Mouse (Mus musculus): ENCODE results near the gene Anks3. TPM values are rescaled to one million over a fixed set of nuclear protein-coding genes. Genes with fewer than 3 reads are reported as not detected.

Anks3 gene
- total and polyA plus RNA-seq, 2 experiments from 2014 or later, result 38.0 to 47.7 TPM

DNA sequence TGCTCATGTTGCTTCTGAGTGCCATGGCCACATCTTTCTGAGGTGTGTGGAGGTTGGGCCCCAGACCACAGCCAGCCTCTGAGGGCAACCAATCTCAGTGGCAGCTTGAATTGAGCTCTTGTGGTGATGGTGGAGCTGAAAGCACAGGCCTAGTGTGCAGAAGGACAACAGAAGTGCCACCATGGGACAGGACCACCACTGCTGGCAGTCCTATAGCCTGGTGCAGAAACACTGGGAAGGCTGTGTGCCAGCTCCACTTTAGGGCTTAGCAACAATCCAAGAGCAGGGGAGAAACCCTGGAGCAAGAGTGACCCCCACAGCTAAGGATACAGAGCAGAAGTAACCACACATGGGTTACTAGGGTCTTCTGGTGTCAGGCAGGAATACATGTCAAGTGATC lies 23.0 kb downstream of the Anks3 start:
- no peak overlapping the region for H3K9ac ChIP-seq (replicated peaks; ENCODE audit: low read length)
- no peak overlapping the region for H3K27ac ChIP-seq
- no peaks in the 10 kb centered on the region for H3K9me3 ChIP-seq (ENCODE audit: low read length)
- peaks cover 59% of the 10 kb centered on the region for H3K36me3 ChIP-seq (ENCODE audit: insufficient read depth, low read length)
- ATAC-seq, result no peak
- H3K4me3 ChIP-seq (ENCODE audit: low read length), result no peak overlapping the region
- peaks cover 6% of the 10 kb centered on the region; the same call in 1 of the 2 replicates for H3K4me1 ChIP-seq (ENCODE audit: insufficient read depth, low read length)
- TF ChIP-seq CTCF (IDR thresholded peaks at IDR 0.05; ENCODE audit: low read depth), result no peak
- H3K4me2 ChIP-seq (ENCODE audit: low read depth, low read length), result no peak overlapping the region
- no peak for DNase-seq (ENCODE audit: low spot score)
- H3K27me3 ChIP-seq (ENCODE audit: insufficient read depth, low read length), result no peaks in the 10 kb centered on the region

DNA sequence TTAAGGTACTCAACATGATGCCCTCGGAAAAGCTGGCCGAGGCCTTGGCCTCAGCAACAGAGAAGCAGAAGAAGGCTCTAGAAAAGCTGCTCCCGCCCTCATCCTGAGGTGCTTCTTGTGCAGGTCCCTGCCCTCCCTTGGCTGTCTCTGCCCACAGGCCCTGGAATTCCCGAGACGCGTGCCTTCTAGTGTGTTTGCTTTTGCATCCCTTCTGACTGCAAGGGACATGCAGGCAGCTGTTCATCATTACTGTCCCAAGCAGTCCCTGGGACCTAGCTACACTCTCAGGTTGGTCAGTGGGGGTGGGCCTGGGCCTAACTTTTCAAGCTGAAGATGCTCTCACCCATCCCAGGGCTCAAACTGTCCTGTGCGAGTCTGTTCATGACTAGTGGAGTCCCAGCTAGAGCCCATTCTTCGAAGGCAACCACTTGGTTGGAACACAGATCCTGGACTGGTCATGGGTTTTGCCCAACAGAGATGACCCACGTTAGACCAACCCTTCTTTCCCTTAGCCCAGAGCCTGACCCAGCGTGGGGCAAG lies 23.6 kb downstream of the Anks3 start:
- H3K4me2 ChIP-seq (ENCODE audit: low read depth, low read length), result peak overlapping the region; percentile 91
- H3K36me3 ChIP-seq (ENCODE audit: insufficient read depth, low read length), result peaks cover 59% of the 10 kb centered on the region
- no peaks in the 10 kb centered on the region for H3K9me3 ChIP-seq (ENCODE audit: low read length)
- 93% methylated on average over 10 of the region's 10 CpGs for WGBS
- peaks cover 6% of the 10 kb centered on the region; the same call in 1 of the 2 replicates for H3K4me1 ChIP-seq (ENCODE audit: insufficient read depth, low read length)
- DNase-seq (ENCODE audit: low spot score), result no peak
- peak overlapping the region; percentile 93; the same call in 1 of the 2 replicates for H3K9ac ChIP-seq (replicated peaks; ENCODE audit: low read length)
- no peak for ATAC-seq
- H3K4me3 ChIP-seq (ENCODE audit: low read length), result no peak overlapping the region; the same call in 1 of the 2 replicates
- peak overlapping the region; percentile 81; the same call in 1 of the 2 replicates for H3K27ac ChIP-seq
- TF ChIP-seq CTCF (IDR thresholded peaks at IDR 0.05; ENCODE audit: low read depth), result no peak
- no peaks in the 10 kb centered on the region for H3K27me3 ChIP-seq (ENCODE audit: insufficient read depth, low read length)

DNA sequence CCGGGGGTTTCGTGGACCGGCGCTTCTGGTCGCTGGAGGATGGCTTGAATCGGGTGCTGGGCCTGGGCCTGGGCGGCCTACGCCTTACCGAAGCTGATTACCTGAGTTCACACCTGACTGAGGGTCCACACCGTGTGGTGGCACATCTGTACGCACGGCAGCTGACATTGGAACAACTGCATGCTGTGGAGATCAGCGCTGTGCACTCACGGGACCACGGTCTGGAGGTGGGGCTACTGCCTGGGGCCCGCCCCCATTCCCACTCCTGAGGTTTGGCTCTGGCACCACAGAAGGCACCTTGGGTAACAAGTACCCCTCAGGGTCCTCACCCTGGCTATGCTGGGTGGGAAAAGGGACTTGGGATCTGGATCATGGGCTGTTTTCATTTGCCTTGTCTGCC lies 24.6 kb downstream of the Anks3 start:
- no peak for TF ChIP-seq CTCF (IDR thresholded peaks at IDR 0.05; ENCODE audit: low read depth)
- peak; percentile 55 for ATAC-seq

DNA sequence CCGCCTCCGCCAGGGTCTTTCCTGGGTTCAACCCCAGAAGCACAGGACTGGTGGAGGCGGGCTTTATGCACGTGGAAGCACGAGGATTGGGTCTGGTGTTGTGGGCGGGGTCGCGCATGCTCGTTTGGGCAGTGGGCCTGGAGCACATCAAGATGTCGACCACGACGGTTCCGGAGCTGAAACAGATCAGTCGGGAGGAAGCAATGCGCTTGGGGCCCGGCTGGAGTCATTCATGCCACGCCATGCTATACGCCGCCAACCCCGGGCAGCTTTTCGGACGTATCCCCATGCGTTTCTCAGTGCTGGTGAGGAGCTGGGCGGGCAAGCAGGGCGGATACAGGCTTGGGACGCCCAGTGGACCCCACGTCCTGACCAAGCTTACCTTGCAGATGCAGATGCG lies 25.0 kb downstream of the Anks3 start:
- peak; percentile 95 for ATAC-seq

More for the DNA sequence above, 24.6 kb downstream of the Anks3 start:
- Histone ChIP-seq H3K27me3 (ENCODE audit: insufficient read depth, low read length) (no peaks in the 10 kb centered on the region), H3K4me2 (ENCODE audit: low read depth, low read length) (peak overlapping the region; percentile 91), H3K36me3 (ENCODE audit: insufficient read depth, low read length) (peaks cover 66% of the 10 kb centered on the region), H3K9ac (replicated peaks; ENCODE audit: low read length) (peak overlapping the region; percentile 93), H3K9me3 (ENCODE audit: low read length) (no peaks in the 10 kb centered on the region), H3K27ac (peak overlapping the region; percentile 81), H3K4me1 (ENCODE audit: insufficient read depth, low read length) (peaks cover 6% of the 10 kb centered on the region; the same call in 1 of the 2 replicates), H3K4me3 (ENCODE audit: low read length) (peak overlapping the region; percentile 73)
- 3% methylated on average over 16 of the region's 16 CpGs for WGBS
- DNase-seq (ENCODE audit: low spot score), result peak; percentile 63

DNA sequence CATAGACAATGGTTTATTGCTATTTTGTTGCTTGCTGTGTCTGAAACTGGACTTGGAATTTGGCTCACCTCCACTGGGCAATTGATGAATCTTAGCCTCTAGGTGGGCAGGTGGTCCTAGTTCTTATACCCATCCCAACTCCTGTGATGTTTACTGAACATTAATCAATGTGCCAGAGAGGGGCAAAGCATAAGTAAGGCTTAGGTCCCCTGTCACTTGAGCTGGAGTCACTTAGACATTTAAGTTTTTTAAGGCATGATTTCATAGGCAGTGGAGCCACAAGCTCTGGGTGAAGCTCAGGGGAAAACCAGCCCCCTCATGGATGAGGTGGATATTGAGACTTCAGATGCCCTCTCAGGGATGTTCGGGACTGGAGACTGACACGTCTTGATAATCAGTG lies 25.5 kb downstream of the Anks3 start, which contains the start of gene Nudt16l1:
Nudt16l1 (plus strand) TSS at position 301 of the 400 bp plus-strand sequence.
- ATAC-seq, result no peak
- H3K4me1 ChIP-seq (ENCODE audit: insufficient read depth, low read length), result peaks cover 6% of the 10 kb centered on the region; the same call in 1 of the 2 replicates
- DNase-seq (ENCODE audit: low spot score), result no peak
- H3K36me3 ChIP-seq (ENCODE audit: insufficient read depth, low read length), result peaks cover 68% of the 10 kb centered on the region
- no peaks in the 10 kb centered on the region for H3K27me3 ChIP-seq (ENCODE audit: insufficient read depth, low read length)
- peak within 1 kb of the TSS; percentile 93 for H3K9ac ChIP-seq (replicated peaks; ENCODE audit: low read length)
- peak within 1 kb of the TSS; percentile 73 for H3K4me3 ChIP-seq (ENCODE audit: low read length)
- peak within 1 kb of the TSS; percentile 81 for H3K27ac ChIP-seq
- peak within 1 kb of the TSS; percentile 91 for H3K4me2 ChIP-seq (ENCODE audit: low read depth, low read length)
- WGBS, result 3% methylated on average over 2 of the region's 2 CpGs
- no peaks in the 10 kb centered on the region for H3K9me3 ChIP-seq (ENCODE audit: low read length)
- TF ChIP-seq CTCF (IDR thresholded peaks at IDR 0.05; ENCODE audit: low read depth), result no peak

More for the DNA sequence above, 25.0 kb downstream of the Anks3 start:
- Histone ChIP-seq H3K9me3 (ENCODE audit: low read length) (no peaks in the 10 kb centered on the region), H3K27me3 (ENCODE audit: insufficient read depth, low read length) (no peaks in the 10 kb centered on the region), H3K4me3 (ENCODE audit: low read length) (peak overlapping the region; percentile 73), H3K36me3 (ENCODE audit: insufficient read depth, low read length) (peaks cover 67% of the 10 kb centered on the region), H3K27ac (peak overlapping the region; percentile 81), H3K4me2 (ENCODE audit: low read depth, low read length) (peak overlapping the region; percentile 91), H3K9ac (replicated peaks; ENCODE audit: low read length) (peak overlapping the region; percentile 93), H3K4me1 (ENCODE audit: insufficient read depth, low read length) (peaks cover 6% of the 10 kb centered on the region; the same call in 1 of the 2 replicates)
- no peak for TF ChIP-seq CTCF (IDR thresholded peaks at IDR 0.05; ENCODE audit: low read depth)
- WGBS, result under 1% methylated on average over 28 of the region's 28 CpGs
- DNase-seq (ENCODE audit: low spot score), result peak; percentile 97

DNA sequence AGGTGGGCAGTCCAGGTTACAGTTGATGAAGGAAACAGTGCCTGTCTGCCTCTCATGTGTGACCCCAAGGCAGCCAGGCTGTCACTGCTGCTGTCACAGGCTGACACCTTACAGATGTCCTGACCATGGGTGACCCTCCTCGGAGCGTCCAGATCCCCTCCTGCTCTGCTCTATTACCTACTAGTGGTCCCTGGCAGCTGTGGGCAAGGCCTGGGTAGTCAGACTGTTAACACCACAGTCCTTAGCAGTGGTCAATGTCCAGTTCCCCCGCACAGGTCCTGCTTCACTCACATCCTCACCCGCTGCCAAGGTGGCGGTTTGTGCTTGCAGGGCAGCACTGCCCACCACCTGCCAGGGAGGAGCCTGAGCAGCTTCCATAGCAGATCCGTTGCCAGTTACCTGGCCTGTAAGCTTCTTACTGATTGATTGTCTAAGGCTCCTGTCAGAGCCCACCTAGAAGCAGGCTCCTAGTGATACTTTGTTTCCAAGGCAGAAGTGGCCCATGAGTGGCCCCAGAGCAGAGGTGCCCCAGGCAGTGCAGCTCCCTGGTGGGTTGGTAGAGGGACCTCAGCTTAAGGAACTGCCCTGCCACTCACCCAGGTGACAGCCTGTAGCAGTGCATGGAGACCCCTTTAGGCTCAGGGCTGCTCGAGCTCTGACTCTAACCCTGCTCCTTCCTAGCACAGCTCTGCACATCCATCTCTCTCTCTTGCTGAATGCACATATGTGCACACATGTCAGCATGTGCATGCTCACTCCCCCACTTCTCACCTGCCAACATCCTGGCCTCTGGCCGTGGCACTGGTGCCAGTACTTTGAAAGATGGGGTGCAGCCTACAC lies 26.4 kb downstream of the Anks3 start:
- no peak overlapping the region for H3K9ac ChIP-seq (replicated peaks; ENCODE audit: low read length)
- ATAC-seq (no peak), DNase-seq (ENCODE audit: low spot score) (no peak)
- no peak for TF ChIP-seq CTCF (IDR thresholded peaks at IDR 0.05; ENCODE audit: low read depth)
- H3K27ac ChIP-seq, result no peak overlapping the region
- H3K36me3 ChIP-seq (ENCODE audit: insufficient read depth, low read length), result peaks cover 63% of the 10 kb centered on the region
- H3K9me3 ChIP-seq (ENCODE audit: low read length), result no peaks in the 10 kb centered on the region
- no peak overlapping the region for H3K4me3 ChIP-seq (ENCODE audit: low read length)
- peaks cover 6% of the 10 kb centered on the region; the same call in 1 of the 2 replicates for H3K4me1 ChIP-seq (ENCODE audit: insufficient read depth, low read length)
- H3K27me3 ChIP-seq (ENCODE audit: insufficient read depth, low read length), result no peaks in the 10 kb centered on the region
- no peak overlapping the region for H3K4me2 ChIP-seq (ENCODE audit: low read depth, low read length)
- 90% methylated on average over 8 of the region's 8 CpGs for WGBS

Measured in hindbrain, postnatal 0 days (tissue).